Mouse (Mus musculus) ES-E14 (cell line): ENCODE data around the gene Ptprn2.

Experiments
- ZC3H11A ChIP-seq: IDR thresholded peaks from 2 replicates; pipeline ENCODE4 v1.6.1; 2012; ENCODE audit warnings: low read depth, mild to moderate bottlenecking, inconsistent platforms, low read length, borderline replicate concordance
- ZNF384 ChIP-seq: IDR thresholded peaks from 2 replicates; pipeline ENCODE4 v1.6.1; 2012; ENCODE audit warnings: low read depth, low read length, inconsistent platforms

DNA sequence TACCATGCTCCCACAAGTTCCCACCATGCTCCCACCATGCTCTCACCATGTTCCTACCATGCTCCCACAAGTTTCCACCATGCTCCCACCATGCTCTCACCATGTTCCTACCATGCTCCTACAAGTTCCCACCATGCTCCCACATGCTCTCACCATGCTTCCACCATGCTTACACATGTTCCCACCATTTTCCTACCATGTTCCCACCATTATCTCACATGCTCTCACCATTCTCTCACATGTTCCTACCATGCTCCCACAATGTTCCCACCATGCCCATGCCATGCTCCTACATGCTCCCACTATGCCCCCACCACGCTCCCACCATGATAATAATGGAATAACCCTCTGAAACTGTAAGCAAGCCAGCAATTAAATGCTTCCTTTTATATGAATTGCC lies 495.8 kb downstream of the Ptprn2 start:
- TF ChIP-seq ZC3H11A (no peak), ZNF384 (no peak)
